Mouse (Mus musculus) embryonic fibroblast, embryonic 13.5 days (primary cell): Measurements from ENCODE around the gene Gstp3. TPM values are rescaled to one million over a fixed set of nuclear protein-coding genes. Genes with fewer than 3 reads are reported as not detected.
"Not testable (repeated sequence)": the region's sequence is repeated elsewhere in the genome, so short reads cannot be mapped to it uniquely, and the experiment has no call there.

Experiments used
- H3K27ac ChIP-seq: 2 replicates; pipeline ENCODE4 v1.5.1; 2012; ENCODE audit warnings: low read length, control low read depth, inconsistent platforms; ENCODE audit not compliant: insufficient read depth
- H3K4me1 ChIP-seq: 2 replicates; pipeline ENCODE4 v1.6.1; 2011; ENCODE audit warnings: low read length; ENCODE audit not compliant: control insufficient read depth, insufficient read depth
- H3K4me3 ChIP-seq: 2 replicates; pipeline ENCODE4 v1.5.1; 2011; ENCODE audit warnings: mild to moderate bottlenecking, control low read depth, low read length; ENCODE audit not compliant: insufficient read depth
- CTCF ChIP-seq: IDR thresholded peaks from 2 replicates; pipeline ENCODE4 v1.5.1; 2011; ENCODE audit warnings: mild to moderate bottlenecking, control low read depth, low read length, moderate library complexity, borderline replicate concordance; ENCODE audit not compliant: insufficient read depth
- POLR2A ChIP-seq: IDR thresholded peaks from 2 replicates; pipeline ENCODE4 v1.6.1; 2011; ENCODE audit warnings: low read depth, mild to moderate bottlenecking, control low read depth, low read length, moderate library complexity
- polyA plus RNA-seq: library from polyadenylated mRNA; stranded (reverse); fragments of >200 nt; gene quantifications from 2 replicates; pipeline ENCODE4 v1.2.4, GENCODE M21; 2011; ENCODE audit warnings: low read depth; ENCODE audit not compliant: missing spikeins, insufficient read length

Gstp3 gene
- polyA plus RNA-seq, 1 experiment, result not detected

DNA sequence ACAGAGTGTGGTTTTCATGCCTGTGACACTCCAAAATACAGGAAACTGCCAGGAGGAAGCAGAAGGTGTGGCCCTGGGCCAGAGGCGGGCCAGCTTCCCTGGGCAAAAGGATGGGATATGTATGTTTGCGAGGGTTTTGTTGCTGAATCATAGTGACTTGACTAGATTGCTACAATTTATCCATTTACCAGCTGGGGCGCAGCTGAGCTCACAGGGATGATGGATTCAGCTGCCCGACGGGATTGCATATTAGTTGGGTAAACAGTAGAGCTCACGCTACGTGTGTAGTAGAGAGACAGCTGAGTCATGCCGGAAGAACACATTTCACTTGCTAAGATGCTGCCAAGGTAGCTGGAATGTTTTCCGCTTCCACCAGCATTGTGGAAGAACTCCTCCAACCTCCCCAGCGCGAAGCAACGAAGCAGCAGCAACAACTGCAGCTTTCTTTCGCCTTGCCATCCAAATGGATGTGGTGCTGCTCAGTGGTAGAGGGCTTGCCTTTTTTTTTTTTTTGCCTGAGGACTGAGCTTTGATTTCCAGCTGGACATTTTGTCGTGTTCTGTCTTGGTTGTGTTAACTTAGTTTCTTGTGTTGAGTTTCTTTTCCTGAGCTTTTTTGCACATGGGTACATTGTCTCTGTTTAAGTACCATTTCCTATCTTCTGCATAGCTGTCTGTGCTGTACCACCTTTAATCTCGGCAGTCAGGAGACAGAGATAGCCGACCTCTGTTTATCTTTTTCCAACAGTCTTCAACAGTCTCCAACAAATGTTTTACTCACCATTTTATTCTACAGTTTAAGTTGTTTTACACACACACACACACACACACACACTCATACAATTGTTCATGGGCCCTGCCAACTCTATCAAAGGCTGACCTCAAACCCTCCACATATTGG is 13.2 kb downstream of the Gstp3 start, which contains the start of gene Gstp2:
TSS of gene Gstp2 (minus strand) at position 58 of the 900 bp plus-strand sequence.
- H3K4me1 ChIP-seq, result no peaks in the 10 kb centered on the region
- H3K27ac ChIP-seq, result peak within 1 kb of the TSS; percentile 65
- TF ChIP-seq CTCF (peak; percentile 8; the same call in 1 of the 2 replicates), POLR2A (no peak)
- H3K4me3 ChIP-seq, result no peak within 1 kb of the TSS

DNA sequence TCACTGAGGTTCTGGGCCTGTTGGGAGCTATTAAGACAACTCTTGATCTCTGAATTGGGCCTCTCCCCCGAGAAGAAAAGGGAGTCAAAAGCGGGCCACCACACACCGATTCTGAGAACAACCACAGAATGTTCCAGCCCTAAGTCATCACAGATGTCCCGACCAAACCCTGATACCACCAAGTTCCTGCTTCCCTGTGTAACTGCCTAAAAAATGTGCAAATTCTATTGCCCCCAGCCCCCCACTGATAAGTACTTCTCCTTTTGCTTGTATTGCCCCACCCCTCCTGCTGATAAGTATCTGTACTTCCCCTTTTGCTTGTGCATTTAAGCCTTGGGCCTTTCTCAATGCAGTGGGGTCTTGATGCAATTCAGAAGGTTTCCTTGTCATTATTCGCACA is 15.3 kb downstream of the Gstp3 start:
- not testable (repeated sequence) for H3K4me1 ChIP-seq, H3K4me3 ChIP-seq, H3K27ac ChIP-seq

DNA sequence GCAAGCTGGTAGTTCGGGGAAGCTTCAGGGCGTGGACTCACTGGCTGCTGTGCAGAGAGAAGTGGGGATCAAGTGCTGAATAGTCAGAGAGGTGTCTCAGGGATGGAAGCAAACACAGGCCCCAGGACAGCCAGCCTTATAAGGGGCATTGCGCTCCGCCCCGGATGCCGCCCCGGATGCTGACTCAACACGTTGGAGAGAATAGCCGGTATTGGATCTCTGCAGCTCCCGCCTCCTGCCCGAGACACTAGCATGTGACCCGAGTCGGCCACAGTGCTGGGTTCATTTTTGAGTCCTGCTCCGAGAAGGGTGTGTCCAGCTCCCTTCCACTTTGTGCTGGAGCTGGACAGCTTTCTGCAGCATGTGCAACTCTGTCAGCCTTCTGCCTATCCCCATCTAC is 17.2 kb downstream of the Gstp3 start:
- Histone ChIP-seq H3K27ac (no peak overlapping the region), H3K4me1 (no peaks in the 10 kb centered on the region), H3K4me3 (no peak overlapping the region)
- no peak for TF ChIP-seq CTCF

DNA sequence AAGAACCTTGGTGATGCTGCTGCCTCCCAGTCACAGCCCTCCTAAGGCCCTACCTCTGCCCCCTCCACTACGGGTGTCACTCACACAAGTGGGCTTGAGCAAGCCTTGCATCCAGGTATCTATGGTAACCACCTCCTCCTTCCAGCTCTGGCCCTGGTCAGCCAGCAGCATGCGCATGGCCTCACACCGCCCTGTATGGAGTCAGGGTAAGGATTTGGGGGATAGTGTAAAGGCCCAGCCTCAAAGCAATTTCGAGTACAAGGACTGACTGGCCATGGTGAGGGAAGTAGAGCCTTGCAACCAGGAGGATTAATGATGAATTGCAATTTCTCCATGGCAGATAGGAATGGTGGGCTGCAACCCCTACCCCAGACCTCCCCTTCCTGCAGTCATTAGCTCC is 17.9 kb downstream of the Gstp3 start:
- not testable (repeated sequence) for H3K4me1 ChIP-seq, H3K27ac ChIP-seq, H3K4me3 ChIP-seq

DNA sequence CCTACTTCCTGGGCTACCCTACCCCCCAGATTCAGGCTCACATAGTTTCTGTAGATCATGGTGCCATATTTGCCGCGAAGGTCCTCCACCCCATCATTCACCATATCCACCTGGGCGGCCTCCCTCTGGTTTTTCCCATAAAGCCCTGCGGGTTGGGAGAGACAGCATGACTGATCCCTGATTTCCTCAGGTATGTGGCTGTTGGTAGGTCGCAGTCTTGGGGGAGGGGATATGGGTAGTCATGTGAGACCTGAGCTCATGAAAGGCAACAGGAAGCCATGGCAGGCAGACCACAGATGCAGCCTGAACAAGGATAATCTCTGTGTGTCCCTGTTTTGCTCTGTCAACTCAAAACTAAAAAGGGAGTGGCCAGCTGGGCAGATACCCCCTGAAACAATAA is 18.4 kb downstream of the Gstp3 start:
- H3K27ac ChIP-seq, H3K4me3 ChIP-seq, H3K4me1 ChIP-seq: not testable (repeated sequence)

DNA sequence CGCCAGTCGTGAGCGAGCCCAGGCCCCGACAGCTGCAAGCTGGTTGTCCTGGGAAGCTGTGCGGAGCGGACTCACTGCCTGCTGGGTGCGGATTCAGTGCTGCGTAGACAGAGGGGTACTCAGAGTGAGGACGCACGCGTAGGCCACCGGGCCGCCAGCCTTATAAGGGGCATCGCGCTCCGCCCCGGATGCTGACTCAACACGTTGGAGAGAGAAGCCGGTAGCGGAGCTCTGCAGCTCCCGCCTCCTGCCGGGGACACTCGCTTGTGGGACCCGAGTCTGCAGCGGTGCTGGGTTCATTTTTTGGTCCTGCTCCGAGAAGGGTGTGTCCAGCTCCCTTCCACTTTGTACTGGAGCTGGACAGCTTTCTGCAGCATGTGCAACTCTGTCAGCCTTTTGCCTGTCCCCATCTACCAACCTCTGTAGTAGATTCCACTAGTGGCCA is 21.6 kb downstream of the Gstp3 start, which contains the start of gene Gstp1:
TSS of gene Gstp1 (minus strand) at position 198 of the 445 bp plus-strand sequence.
- TF ChIP-seq POLR2A, result peak; percentile 98
- no peak for TF ChIP-seq CTCF
- Histone ChIP-seq H3K4me3 (peak within 1 kb of the TSS; percentile 73), H3K27ac (peak within 1 kb of the TSS; percentile 49; the same call in 1 of the 2 replicates), H3K4me1 (no peaks in the 10 kb centered on the region)

DNA sequence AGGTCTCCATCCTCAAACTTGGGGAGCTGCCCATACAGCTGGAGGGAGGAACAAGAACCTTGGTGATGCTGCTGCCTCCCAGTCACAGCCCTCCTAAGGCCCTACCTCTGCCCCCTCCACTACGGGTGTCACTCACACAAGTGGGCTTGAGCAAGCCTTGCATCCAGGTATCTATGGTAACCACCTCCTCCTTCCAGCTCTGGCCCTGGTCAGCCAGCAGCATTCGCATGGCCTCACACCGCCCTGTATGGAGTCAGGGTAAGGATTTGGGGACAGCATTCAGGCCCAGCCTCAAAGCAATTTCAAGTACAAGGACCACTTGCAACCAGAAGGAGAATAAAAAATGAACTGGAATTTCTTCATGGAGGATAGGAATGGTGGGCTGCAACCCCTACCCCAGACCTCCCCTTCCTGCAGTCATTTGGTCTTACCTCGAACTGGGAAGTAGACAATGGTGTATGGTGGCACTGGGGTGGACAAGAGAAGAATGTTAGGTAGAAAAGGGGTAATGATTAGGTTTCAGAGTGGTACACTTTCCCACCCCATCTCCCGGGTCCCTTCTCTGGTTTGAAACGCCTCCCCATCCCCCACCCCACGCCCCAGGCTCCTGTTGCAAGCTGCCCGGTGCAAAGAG is 22.1 kb downstream of the Gstp3 start:
- H3K4me1 ChIP-seq, result not testable (repeated sequence)
- Histone ChIP-seq H3K4me3 (peak overlapping the region; percentile 73), H3K27ac (0 out of 2 replicates have a peak overlapping the region, but pooled peaks have one; percentile 17)

DNA sequence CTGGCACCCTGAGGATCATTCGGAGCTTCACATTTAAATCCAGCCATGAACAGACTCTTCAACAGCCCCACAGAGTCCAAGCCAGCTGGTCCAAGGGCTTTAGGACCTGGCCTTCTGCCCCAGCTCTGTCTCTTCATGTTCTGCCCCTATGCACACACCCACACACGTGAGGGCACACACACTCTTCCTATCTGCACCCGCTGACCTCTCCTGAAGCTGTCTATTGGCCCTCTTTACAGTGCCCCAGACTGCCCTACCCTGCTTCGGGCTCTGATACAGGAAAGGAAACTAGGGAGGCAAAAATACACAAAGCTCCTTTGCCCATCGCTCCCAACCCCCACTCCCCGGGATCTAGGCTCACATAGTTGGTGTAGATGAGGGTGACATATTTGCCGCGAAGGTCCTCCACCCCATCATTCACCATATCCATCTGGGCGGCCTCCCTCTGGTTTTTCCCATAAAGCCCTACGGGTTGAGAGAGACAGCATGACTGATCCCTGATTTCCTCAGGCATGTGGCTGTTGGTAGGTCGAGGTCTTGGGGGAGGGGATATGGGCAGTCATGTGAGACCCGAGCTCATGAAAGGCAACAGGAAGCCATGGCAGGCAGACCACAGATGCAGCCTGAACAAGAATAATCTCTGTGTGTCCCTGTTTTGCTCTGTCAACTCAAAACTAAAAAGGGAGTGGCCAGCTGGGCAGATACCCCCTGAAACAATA is 22.9 kb downstream of the Gstp3 start:
- H3K27ac ChIP-seq, result no peak overlapping the region
- TF ChIP-seq POLR2A (no peak), CTCF (no peak)
- H3K4me3 ChIP-seq, result no peak overlapping the region; the same call in 1 of the 2 replicates
- H3K4me1 ChIP-seq, result no peaks in the 10 kb centered on the region

DNA sequence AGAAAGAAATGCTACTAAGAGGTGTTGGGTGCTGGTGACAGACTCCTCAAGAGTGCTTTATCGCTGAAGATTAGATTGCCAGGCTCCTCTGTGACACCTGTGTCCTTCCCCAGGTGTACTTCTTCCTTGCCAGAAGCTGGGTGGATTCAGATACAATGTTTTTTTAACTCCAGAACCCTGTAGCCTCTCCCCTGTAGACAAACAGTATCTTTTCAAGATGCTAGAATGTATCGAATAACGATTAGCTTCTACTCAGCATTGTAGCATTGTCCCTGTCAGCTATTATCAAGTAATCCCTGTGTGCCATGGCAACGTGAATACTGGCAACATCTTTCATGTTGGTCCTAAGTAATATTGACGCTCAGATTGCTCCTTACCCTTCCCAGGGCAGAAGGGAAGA is 25.6 kb downstream of the Gstp3 start:
- Histone ChIP-seq H3K4me3 (no peak overlapping the region), H3K27ac (no peak overlapping the region), H3K4me1 (no peaks in the 10 kb centered on the region)
- no peak for TF ChIP-seq POLR2A
- no peak for TF ChIP-seq CTCF

DNA sequence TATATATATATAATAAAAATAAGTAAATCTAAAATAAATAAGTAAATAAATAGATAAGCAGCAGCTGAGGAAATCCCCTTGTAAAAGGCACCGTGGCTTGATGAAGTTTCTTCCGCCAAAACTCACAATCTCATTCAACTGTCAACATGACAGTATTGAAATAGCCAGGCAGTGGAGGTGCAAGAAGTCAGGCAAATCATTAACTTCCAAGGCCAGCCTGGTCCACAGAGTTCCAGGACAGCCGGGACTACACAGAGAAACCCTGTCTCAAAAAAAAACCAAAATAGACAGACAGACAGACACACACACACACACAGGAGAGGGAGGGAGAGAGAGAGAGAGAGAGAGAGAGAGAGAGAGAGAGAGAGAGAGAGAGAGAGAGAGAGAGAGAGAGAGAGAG is 26.1 kb downstream of the Gstp3 start:
- Histone ChIP-seq H3K4me3 (no peak overlapping the region), H3K4me1 (no peaks in the 10 kb centered on the region), H3K27ac (no peak overlapping the region)
- TF ChIP-seq CTCF (no peak), POLR2A (no peak)
